Mouse (Mus musculus) bone marrow macrophage, adult 2 months (primary cell): ENCODE results near the gene Dse.

ENCODE experiments used
- CTCF ChIP-seq: IDR thresholded peaks from 2 replicates; pipeline ENCODE4 v1.5.1; 2012; ENCODE audit warnings: low read depth, mild to moderate bottlenecking, low read length, moderate library complexity
- POLR2A ChIP-seq: IDR thresholded peaks from 2 replicates; pipeline ENCODE4 v1.6.1; 2012; ENCODE audit warnings: mild to moderate bottlenecking, low read depth, low read length, borderline replicate concordance

- no peak for TF ChIP-seq CTCF
- TF ChIP-seq POLR2A: no peak
These were observed 65.8 kb downstream of the Dse start for GRCm38 (mm10) chr10:34141693-34142092.
